Mouse (Mus musculus) bone marrow macrophage, adult 2 months (primary cell): Measurements from ENCODE around the gene Tmem233.

Source experiments
- CTCF ChIP-seq: IDR thresholded peaks from 2 replicates; pipeline ENCODE4 v1.5.1; 2012; ENCODE audit warnings: low read depth, mild to moderate bottlenecking, low read length, moderate library complexity
- POLR2A ChIP-seq: IDR thresholded peaks from 2 replicates; pipeline ENCODE4 v1.6.1; 2012; ENCODE audit warnings: mild to moderate bottlenecking, low read depth, low read length, borderline replicate concordance

GRCm38 (mm10) chr5:116069618-116070017, 13.4 kb downstream of the Tmem233 start:
- TF ChIP-seq CTCF (no peak), POLR2A (no peak)
